Mouse (Mus musculus) midbrain, embryonic 16.5 days (tissue): Measurements from ENCODE around the gene Apobec3. TPM values are rescaled to one million over a fixed set of nuclear protein-coding genes. Genes with fewer than 3 reads are reported as not detected.
"Not testable (repeated sequence)": the region's sequence is repeated elsewhere in the genome, so short reads cannot be mapped to it uniquely, and the experiment has no call there.

Source experiments
- ATAC-seq: fragments of 200-750 bp; cut with Nextera tagmentation; 2 replicates; pipeline ENCODE4 v1.8.0; 2017; ENCODE audit warnings: moderate TSS enrichment
- H3K27ac ChIP-seq: fragments of 300-500 bp; sonication (generic); 2 replicates; pipeline ENCODE4 v1.5.1; 2014; ENCODE audit warnings: mild to moderate bottlenecking, low read length, mixed read lengths
- H3K27me3 ChIP-seq: fragments of 300-500 bp; sonication (generic); 2 replicates; pipeline ENCODE4 v1.6.1; 2014; ENCODE audit warnings: low read depth, low read length, mixed read lengths; ENCODE audit not compliant: control insufficient read depth, insufficient read depth
- H3K36me3 ChIP-seq: fragments of 300-500 bp; sonication (generic); 2 replicates; pipeline ENCODE4 v1.6.1; 2014; ENCODE audit warnings: mild to moderate bottlenecking, low read length, moderate library complexity, mixed read lengths; ENCODE audit not compliant: control insufficient read depth, insufficient read depth
- H3K4me1 ChIP-seq: fragments of 300-500 bp; sonication (generic); 2 replicates; pipeline ENCODE4 v1.6.1; 2014; ENCODE audit warnings: mild to moderate bottlenecking, low read length, mixed read lengths; ENCODE audit not compliant: control insufficient read depth, insufficient read depth
- H3K4me2 ChIP-seq: fragments of 300-500 bp; sonication (generic); 2 replicates; pipeline ENCODE4 v1.6.1; 2014; ENCODE audit warnings: mild to moderate bottlenecking, low read length, mixed read lengths
- H3K4me3 ChIP-seq: fragments of 300-500 bp; sonication (generic); 2 replicates; pipeline ENCODE4 v1.5.1; 2014; ENCODE audit warnings: low read depth, mild to moderate bottlenecking, low read length, moderate library complexity, mixed read lengths
- H3K9ac ChIP-seq: fragments of 300-500 bp; sonication (generic); 2 replicates; pipeline ENCODE4 v1.6.1; 2014; ENCODE audit warnings: low read depth, low read length, mixed read lengths
- H3K9me3 ChIP-seq: fragments of 300-500 bp; sonication (generic); replicated peaks from 2 replicates; pipeline ENCODE4 v1.6.1; 2014; ENCODE audit warnings: mild to moderate bottlenecking, low read length, mixed read lengths; ENCODE audit not compliant: control insufficient read depth, poor library complexity, severe bottlenecking
- WGBS: fragments of 180-500 bp; shearing (Covaris S2); extraction: QIAGEN DNeasy Blood & Tissue Kit; methylation state at CpG from one replicate; pipeline ENCODE4 v1.1.7; 2014; 5-methylcytosine and 5-hydroxymethylcytosine counted together
- polyA plus RNA-seq: library from polyadenylated mRNA; unstranded; fragments of >200 nt; fragmentation: Nextera tagmentation; extraction: Ambion mirVana; gene quantifications from 2 replicates; pipeline ENCODE4 v1.2.1, GENCODE M21; 2015

Gene Apobec3
- polyA plus RNA-seq, 1 experiment from 2014 or later = 3.8 TPM

- Histone ChIP-seq H3K4me1 (peaks cover 17% of the 10 kb centered on the region), H3K27me3 (peaks cover 5% of the 10 kb centered on the region), H3K4me2 (no peak overlapping the region), H3K27ac (no peak overlapping the region), H3K4me3 (no peak overlapping the region), H3K36me3 (no peaks in the 10 kb centered on the region), H3K9me3 (no peaks in the 10 kb centered on the region), H3K9ac (no peak overlapping the region)
- 56% methylated on average over 7 of the region's 7 CpGs for WGBS
- no peak for ATAC-seq
Measured at GRCm38 (mm10) chr15:79936374-79936751, 44.9 kb downstream of the Apobec3 start.

- Histone ChIP-seq H3K4me1 (peaks cover 4% of the 10 kb centered on the region), H3K4me2 (no peak overlapping the region), H3K27me3 (no peaks in the 10 kb centered on the region), H3K4me3 (no peak overlapping the region), H3K36me3 (no peaks in the 10 kb centered on the region), H3K27ac (no peak overlapping the region), H3K9ac (no peak overlapping the region), H3K9me3 (no peaks in the 10 kb centered on the region)
- ATAC-seq = no peak
- WGBS = 91% methylated on average over 12 of the region's 12 CpGs
Measured at GRCm38 (mm10) chr15:79939020-79939419, 47.6 kb downstream of the Apobec3 start.

- ATAC-seq, H3K27ac ChIP-seq: not testable (repeated sequence)
- WGBS = 93% methylated on average over 5 of the region's 7 CpGs
Measured at GRCm38 (mm10) chr15:79939501-79939900, 48.0 kb downstream of the Apobec3 start.

GRCm38 (mm10) chr15:79939913-79940312 lies 48.5 kb downstream of the Apobec3 start:
- H3K36me3 ChIP-seq = no peaks in the 10 kb centered on the region
- H3K4me2 ChIP-seq = no peak overlapping the region
- H3K4me1 ChIP-seq = no peaks in the 10 kb centered on the region
- no peak overlapping the region for H3K27ac ChIP-seq
- 88% methylated on average over 16 of the region's 16 CpGs for WGBS
- no peak for ATAC-seq
- no peak overlapping the region for H3K4me3 ChIP-seq
- no peak overlapping the region for H3K9ac ChIP-seq
- no peaks in the 10 kb centered on the region for H3K27me3 ChIP-seq
- H3K9me3 ChIP-seq = no peaks in the 10 kb centered on the region

More at GRCm38 (mm10) chr15:79939501-79939900, 48.0 kb downstream of the Apobec3 start:
- H3K36me3 ChIP-seq, H3K27me3 ChIP-seq, H3K4me1 ChIP-seq, H3K9ac ChIP-seq, H3K4me2 ChIP-seq, H3K9me3 ChIP-seq, H3K4me3 ChIP-seq: not testable (repeated sequence)

GRCm38 (mm10) chr15:79940932-79941331 lies 49.5 kb downstream of the Apobec3 start:
- Histone ChIP-seq H3K4me3 (no peak overlapping the region), H3K9me3 (no peaks in the 10 kb centered on the region), H3K4me2 (no peak overlapping the region), H3K27ac (no peak overlapping the region), H3K9ac (no peak overlapping the region), H3K36me3 (no peaks in the 10 kb centered on the region), H3K4me1 (no peaks in the 10 kb centered on the region), H3K27me3 (no peaks in the 10 kb centered on the region)
- 21% methylated on average over 8 of the region's 8 CpGs for WGBS
- ATAC-seq = no peak

- Histone ChIP-seq H3K27me3 (no peaks in the 10 kb centered on the region), H3K36me3 (no peaks in the 10 kb centered on the region), H3K27ac (no peak overlapping the region), H3K9ac (no peak overlapping the region), H3K4me2 (no peak overlapping the region), H3K4me1 (no peaks in the 10 kb centered on the region), H3K4me3 (no peak overlapping the region), H3K9me3 (no peaks in the 10 kb centered on the region)
- ATAC-seq = no peak
- WGBS = 87% methylated on average over 6 of the region's 6 CpGs
Measured at GRCm38 (mm10) chr15:79942541-79942940, 51.1 kb downstream of the Apobec3 start.

GRCm38 (mm10) chr15:79943584-79943983 lies 52.1 kb downstream of the Apobec3 start:
- WGBS = 79% methylated on average over 3 of the region's 3 CpGs

GRCm38 (mm10) chr15:79944948-79945347 lies 53.5 kb downstream of the Apobec3 start:
- Histone ChIP-seq H3K9me3 (no peaks in the 10 kb centered on the region), H3K4me2 (no peak overlapping the region), H3K27ac (no peak overlapping the region), H3K27me3 (no peaks in the 10 kb centered on the region), H3K4me1 (peaks cover 6% of the 10 kb centered on the region), H3K36me3 (no peaks in the 10 kb centered on the region), H3K4me3 (no peak overlapping the region), H3K9ac (no peak overlapping the region)
- WGBS = 80% methylated on average over 5 of the region's 5 CpGs
- no peak for ATAC-seq

More at GRCm38 (mm10) chr15:79943584-79943983, 52.1 kb downstream of the Apobec3 start:
- Histone ChIP-seq H3K27ac (no peak overlapping the region), H3K27me3 (no peaks in the 10 kb centered on the region), H3K4me2 (no peak overlapping the region), H3K36me3 (no peaks in the 10 kb centered on the region), H3K9ac (no peak overlapping the region), H3K9me3 (no peaks in the 10 kb centered on the region), H3K4me1 (no peaks in the 10 kb centered on the region), H3K4me3 (no peak overlapping the region)
- no peak for ATAC-seq

- peak; percentile 69; the same call in 1 of the 2 replicates for ATAC-seq
- H3K36me3 ChIP-seq = no peaks in the 10 kb centered on the region
- H3K9ac ChIP-seq = no peak overlapping the region
- no peaks in the 10 kb centered on the region for H3K27me3 ChIP-seq
- WGBS = 11% methylated on average over 4 of the region's 4 CpGs
- H3K4me3 ChIP-seq = no peak overlapping the region
- H3K9me3 ChIP-seq = no peaks in the 10 kb centered on the region
- H3K4me2 ChIP-seq = no peak overlapping the region
- H3K27ac ChIP-seq = no peak overlapping the region
- H3K4me1 ChIP-seq = peaks cover 16% of the 10 kb centered on the region
Measured at GRCm38 (mm10) chr15:79946022-79946421, 54.6 kb downstream of the Apobec3 start.
